Mouse (Mus musculus): ENCODE measurements around the gene Nim1k.

- no peak for TF ChIP-seq CTCF (IDR thresholded peaks at IDR 0.05; ENCODE audit: low read depth, low read length)
- no peak for TF ChIP-seq GATA1 (IDR thresholded peaks at IDR 0.05; ENCODE audit: borderline replicate concordance, low read length)
- no peak for TF ChIP-seq POLR2AphosphoS5 (IDR thresholded peaks at IDR 0.05; ENCODE audit: insufficient replicate concordance, low read depth, low read length)
- no peak for TF ChIP-seq GATA2 (IDR thresholded peaks at IDR 0.05; ENCODE audit: borderline replicate concordance, low read depth, low read length)
Measured at GRCm38 (mm10) chr13:119743470-119743869, 12.2 kb downstream of the Nim1k start.
